Mouse (Mus musculus): ENCODE data around the gene Phlda2. TPM values are rescaled to one million over a fixed set of nuclear protein-coding genes. Genes with fewer than 3 reads are reported as not detected.

Phlda2 gene
- polyA plus RNA-seq, 1 experiment from 2014 or later: 27.0 TPM

DNA sequence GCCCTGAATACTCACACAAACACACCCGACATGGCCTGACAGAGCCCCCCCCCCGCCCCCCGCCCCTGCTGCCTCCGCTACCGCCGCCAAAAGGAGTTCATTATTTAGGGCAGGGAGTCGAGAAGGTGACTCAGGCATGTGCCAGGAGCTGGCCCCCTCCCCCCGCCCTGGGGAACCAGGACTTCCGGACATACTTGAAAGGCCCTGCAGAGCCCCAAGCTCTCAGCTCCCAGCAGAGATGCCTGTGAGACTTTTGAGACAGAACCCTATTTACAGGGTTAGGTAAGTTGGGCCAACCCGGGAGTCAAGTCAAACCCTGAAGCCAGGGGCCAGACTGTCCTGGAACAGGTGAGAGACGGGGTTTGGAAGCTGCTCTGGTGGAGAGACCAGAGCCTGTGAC lies 41.0 kb downstream of the Phlda2 start:
- H3K4me1 ChIP-seq (replicated peaks): peaks cover 48% of the 10 kb centered on the region
- H3K36me3 ChIP-seq (replicated peaks): no peaks in the 10 kb centered on the region
- no peak for ATAC-seq (ENCODE audit: insufficient read depth)
- no peak overlapping the region for H3K9ac ChIP-seq
- H3K27me3 ChIP-seq: peaks cover 94% of the 10 kb centered on the region
- H3K4me2 ChIP-seq: no peak overlapping the region
- 36% methylated on average over 11 of the region's 11 CpGs for WGBS (ENCODE audit: insufficient replicate concordance)
- peaks cover 17% of the 10 kb centered on the region; the same call in 1 of the 2 replicates for H3K9me3 ChIP-seq (replicated peaks)
- no peak overlapping the region for H3K4me3 ChIP-seq (replicated peaks)
- no peak overlapping the region for H3K27ac ChIP-seq (replicated peaks)

DNA sequence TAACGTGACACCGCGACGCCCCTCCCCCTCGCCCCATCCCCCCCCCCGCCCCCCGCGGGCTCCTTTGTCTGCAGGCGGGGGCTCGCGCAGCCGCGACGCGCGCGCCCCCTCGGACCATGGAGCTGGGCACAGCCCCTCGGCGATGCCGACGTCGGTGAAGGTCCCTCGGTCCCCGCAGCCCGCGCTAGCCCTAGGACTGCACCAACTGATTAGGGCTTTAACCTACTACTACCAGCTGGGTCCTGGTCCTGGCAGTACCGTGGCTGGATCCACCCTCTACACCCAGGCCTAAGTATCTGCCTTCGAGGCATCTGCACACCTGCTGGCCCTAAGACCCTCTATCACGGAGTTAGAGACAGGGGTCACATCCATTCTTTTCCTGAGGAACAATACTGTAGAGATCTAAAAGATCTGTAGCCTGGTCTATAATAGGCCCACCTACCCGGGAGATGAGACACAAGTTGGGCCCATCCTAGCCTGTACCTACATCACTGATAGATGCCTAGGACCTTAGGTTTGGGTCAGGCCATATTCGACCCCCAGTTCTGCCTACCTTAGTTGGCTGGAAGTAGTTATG lies 41.6 kb downstream of the Phlda2 start:
- H3K27me3 ChIP-seq: peaks cover 91% of the 10 kb centered on the region
- no peak overlapping the region for H3K9ac ChIP-seq
- H3K9me3 ChIP-seq (replicated peaks): peaks cover 17% of the 10 kb centered on the region; the same call in 1 of the 2 replicates
- H3K4me1 ChIP-seq (replicated peaks): peaks cover 48% of the 10 kb centered on the region
- no peak overlapping the region for H3K27ac ChIP-seq (replicated peaks)
- H3K4me3 ChIP-seq (replicated peaks): peak overlapping the region; percentile 50
- WGBS (ENCODE audit: insufficient replicate concordance): 36% methylated on average over 15 of the region's 32 CpGs
- H3K36me3 ChIP-seq (replicated peaks): no peaks in the 10 kb centered on the region
- H3K4me2 ChIP-seq: peak overlapping the region; percentile 68
- peak; percentile 17; the same call in 1 of the 2 replicates for ATAC-seq (ENCODE audit: insufficient read depth)

DNA sequence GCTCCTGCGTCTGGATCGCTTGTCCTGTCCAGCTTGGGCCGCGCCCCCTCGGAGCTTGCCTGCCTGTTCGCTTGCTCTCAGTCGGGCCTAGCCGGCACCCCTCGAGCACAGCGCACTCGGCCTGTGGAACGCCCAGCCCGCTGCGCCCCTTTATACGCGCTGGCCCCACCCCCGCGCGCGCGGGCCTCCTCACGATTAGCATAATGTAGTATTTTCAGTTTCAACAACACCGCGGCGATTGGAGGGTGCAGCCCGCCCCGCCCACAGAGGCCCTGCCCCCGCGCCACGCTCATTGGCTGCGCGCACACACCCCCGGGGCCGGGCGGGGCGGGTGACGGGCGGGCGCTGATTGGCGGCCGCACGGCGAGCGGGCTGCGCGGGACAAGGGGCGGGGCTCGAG lies 42.1 kb downstream of the Phlda2 start, which contains the start of gene Cdkn1c:
Gene Cdkn1c (minus strand): TSS at position 177 of the 400 bp plus-strand sequence.
- peaks cover 45% of the 10 kb centered on the region for H3K4me1 ChIP-seq (replicated peaks)
- peak within 1 kb of the TSS; percentile 50 for H3K4me3 ChIP-seq (replicated peaks)
- H3K9me3 ChIP-seq (replicated peaks): peaks cover 17% of the 10 kb centered on the region; the same call in 1 of the 2 replicates
- no peak within 1 kb of the TSS for H3K27ac ChIP-seq (replicated peaks)
- peak within 1 kb of the TSS; percentile 8; the same call in 1 of the 2 replicates for H3K9ac ChIP-seq
- WGBS (ENCODE audit: insufficient replicate concordance): 32% methylated on average over 45 of the region's 48 CpGs
- peak; percentile 86 for ATAC-seq (ENCODE audit: insufficient read depth)
- peaks cover 86% of the 10 kb centered on the region for H3K27me3 ChIP-seq
- H3K4me2 ChIP-seq: peak within 1 kb of the TSS; percentile 68
- H3K36me3 ChIP-seq (replicated peaks): no peaks in the 10 kb centered on the region

DNA sequence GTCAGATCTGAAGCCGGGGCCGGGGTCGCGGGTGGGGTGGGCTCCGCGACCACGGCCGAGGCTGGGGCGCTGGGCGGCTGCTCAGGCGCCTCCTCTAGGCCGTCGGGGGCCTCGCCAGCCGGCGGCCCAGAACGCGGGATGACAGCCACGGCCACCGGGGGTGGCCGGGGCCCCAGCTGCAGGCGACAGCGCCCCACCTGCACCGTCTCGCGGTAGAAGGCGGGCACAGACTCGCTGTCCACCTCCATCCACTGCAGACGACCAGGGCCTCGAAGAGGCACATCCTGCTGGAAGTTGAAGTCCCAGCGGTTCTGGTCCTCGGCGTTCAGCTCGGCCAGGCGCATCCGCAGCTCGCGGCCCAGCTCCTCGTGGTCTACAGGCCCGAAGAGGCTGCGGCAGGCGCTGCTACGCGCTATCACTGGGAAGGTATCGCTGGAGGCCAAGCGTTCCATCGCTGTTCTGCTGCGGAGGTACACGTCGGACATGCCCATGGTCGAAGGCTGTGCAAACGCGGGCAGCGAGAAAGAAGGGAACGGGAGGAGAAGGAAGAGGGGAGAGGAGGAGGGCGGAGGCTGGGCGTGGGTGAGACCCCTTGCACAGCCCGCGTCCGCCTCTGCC lies 42.6 kb downstream of the Phlda2 start:
- H3K4me1 ChIP-seq (replicated peaks): peaks cover 44% of the 10 kb centered on the region
- H3K4me3 ChIP-seq (replicated peaks): peak overlapping the region; percentile 50
- 32% methylated on average over 60 of the region's 60 CpGs for WGBS (ENCODE audit: insufficient replicate concordance)
- peak overlapping the region; percentile 68 for H3K4me2 ChIP-seq
- ATAC-seq (ENCODE audit: insufficient read depth): peak; percentile 1; the same call in 1 of the 2 replicates
- H3K36me3 ChIP-seq (replicated peaks): no peaks in the 10 kb centered on the region
- no peak overlapping the region for H3K27ac ChIP-seq (replicated peaks)
- no peak overlapping the region for H3K9ac ChIP-seq
- H3K27me3 ChIP-seq: peaks cover 81% of the 10 kb centered on the region
- peaks cover 17% of the 10 kb centered on the region; the same call in 1 of the 2 replicates for H3K9me3 ChIP-seq (replicated peaks)

DNA sequence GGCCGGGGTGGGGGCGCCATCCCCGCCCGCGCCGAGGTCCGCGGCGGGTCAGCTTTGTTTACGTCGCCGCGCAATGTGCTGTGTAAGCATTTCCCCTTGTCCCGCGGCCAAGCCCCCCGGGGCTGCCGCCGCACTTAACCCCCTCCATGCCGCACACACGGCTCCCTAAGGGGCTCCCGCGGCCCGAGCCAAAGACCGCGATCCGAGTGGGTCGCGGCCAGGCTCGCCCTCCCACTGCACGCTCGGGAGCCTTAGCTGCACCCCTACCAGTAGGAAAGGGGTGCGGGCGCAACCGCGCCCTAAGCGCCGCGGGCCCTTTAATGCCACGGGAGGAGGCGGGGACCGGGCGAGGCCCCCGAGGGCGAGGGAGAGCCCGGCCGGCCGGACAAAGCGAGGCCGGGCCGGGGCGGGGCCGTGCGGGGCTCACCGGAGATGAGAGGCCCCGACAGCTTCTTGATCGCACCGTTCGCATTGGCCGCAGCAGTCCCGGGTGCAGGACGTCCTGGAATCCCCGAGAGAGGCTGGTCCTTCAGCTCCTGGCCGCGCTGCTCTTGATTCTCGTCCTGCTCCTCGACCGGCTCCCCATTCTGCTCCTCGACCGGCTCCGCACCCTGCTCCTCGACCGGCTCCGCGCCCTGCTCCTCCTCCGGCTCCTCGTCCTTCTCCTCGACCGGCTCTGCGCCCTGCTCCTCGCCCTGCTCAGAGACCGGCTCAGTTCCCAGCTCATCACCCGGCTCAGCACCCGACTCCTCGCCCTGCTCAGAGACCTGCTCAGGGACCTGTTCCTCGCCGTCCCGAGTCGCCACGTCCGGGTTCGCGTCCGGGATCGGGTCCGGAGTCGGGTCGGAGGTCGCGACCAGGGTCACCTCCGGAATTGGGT lies 43.4 kb downstream of the Phlda2 start:
- Histone ChIP-seq H3K4me2 (peak overlapping the region; percentile 68), H3K4me3 (replicated peaks) (peak overlapping the region; percentile 50), H3K4me1 (replicated peaks) (peaks cover 36% of the 10 kb centered on the region), H3K9ac (peak overlapping the region; percentile 8; the same call in 1 of the 2 replicates), H3K27me3 (peaks cover 73% of the 10 kb centered on the region), H3K27ac (replicated peaks) (no peak overlapping the region), H3K9me3 (replicated peaks) (peaks cover 17% of the 10 kb centered on the region; the same call in 1 of the 2 replicates), H3K36me3 (replicated peaks) (no peaks in the 10 kb centered on the region)
- WGBS (ENCODE audit: insufficient replicate concordance): 31% methylated on average over 100 of the region's 100 CpGs
- ATAC-seq (ENCODE audit: insufficient read depth): no peak

DNA sequence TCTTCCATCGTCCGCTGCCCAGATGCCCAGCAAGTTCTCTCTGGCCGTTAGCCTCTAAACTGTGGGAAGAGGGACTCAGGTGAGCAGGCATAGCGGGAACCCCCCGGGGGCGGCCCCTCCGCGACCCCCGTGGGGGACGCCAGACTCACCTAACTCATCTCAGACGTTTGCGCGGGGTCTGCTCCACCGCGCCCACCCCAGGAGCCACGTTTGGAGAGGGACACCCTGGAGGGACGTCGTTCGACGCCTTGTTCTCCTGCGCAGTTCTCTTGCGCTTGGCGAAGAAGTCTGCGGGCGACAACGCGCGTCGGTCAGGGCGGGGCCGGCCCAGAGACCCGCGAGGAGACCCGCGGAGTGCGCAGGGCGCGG lies 44.0 kb downstream of the Phlda2 start:
- 24% methylated on average over 38 of the region's 38 CpGs for WGBS (ENCODE audit: insufficient replicate concordance)
- Histone ChIP-seq H3K27ac (replicated peaks) (no peak overlapping the region), H3K9me3 (replicated peaks) (peaks cover 17% of the 10 kb centered on the region; the same call in 1 of the 2 replicates), H3K4me1 (replicated peaks) (peaks cover 30% of the 10 kb centered on the region), H3K4me2 (peak overlapping the region; percentile 68), H3K27me3 (peaks cover 67% of the 10 kb centered on the region), H3K9ac (no peak overlapping the region), H3K4me3 (replicated peaks) (peak overlapping the region; percentile 50), H3K36me3 (replicated peaks) (no peaks in the 10 kb centered on the region)
- ATAC-seq (ENCODE audit: insufficient read depth): no peak

Other genes with a start within 250 kb of the Phlda2 start
- gene Cdkn1c, start 42.1 kb downstream of the Phlda2 start, polyA plus RNA-seq (2015; fragmentation: Nextera tagmentation; extraction: Ambion mirVana): 182 and 216 TPM in 2 replicates
- 12.9 and 16.3 TPM in 2 replicates for gene Slc22a18, start 29.4 kb downstream of the Phlda2 start, polyA plus RNA-seq (2015; fragmentation: Nextera tagmentation; extraction: Ambion mirVana)
- gene Nap1l4, start 46.0 kb upstream of the Phlda2 start, polyA plus RNA-seq (2015; fragmentation: Nextera tagmentation; extraction: Ambion mirVana): 79.3 and 82.7 TPM in 2 replicates
- 53.1 and 60.5 TPM in 2 replicates for gene Cars, start 96.9 kb upstream of the Phlda2 start, polyA plus RNA-seq (2015; fragmentation: Nextera tagmentation; extraction: Ambion mirVana)
- gene Tnfrsf26, start 125.6 kb upstream of the Phlda2 start, polyA plus RNA-seq (2015; fragmentation: Nextera tagmentation; extraction: Ambion mirVana): 1.2 and 1.3 TPM in 2 replicates
- gene Tnfrsf22, start 146.5 kb upstream of the Phlda2 start, polyA plus RNA-seq (2015; fragmentation: Nextera tagmentation; extraction: Ambion mirVana): 0.43 and 0.58 TPM in 2 replicates
- gene Tnfrsf23, start 182.7 kb upstream of the Phlda2 start, polyA plus RNA-seq (2015; fragmentation: Nextera tagmentation; extraction: Ambion mirVana): 0.35 and 0.39 TPM in 2 replicates